Mouse (Mus musculus) T-helper 17 cell (primary cell): ENCODE results near the gene Apba3.

Experiments used
- in situ Hi-C, 2 experiments: fragments of 300-600 bp; cut with MboI, MseI; formaldehyde crosslinking; loops; 1 replicate in 1 of 2; 2 replicates in 1 of 2; pipeline ENCODE4 v1.15.1; 2025; ENCODE audit warnings: high pct_unique_total_duplicates in 2 of 2

The Apba3 gene

GRCm38 (mm10) chr10:81249442-81249841 is 17.3 kb upstream of the Apba3 start:
- in situ Hi-C loops: loop anchor here in 1 of 2 experiments (5.0 kb wide), 1 partner anchor 42 kb away; no protein-coding TSS in a partner anchor

GRCm38 (mm10) chr10:81252424-81253419 is 14.0 kb upstream of the Apba3 start, which contains the start of gene Matk:
Gene Matk, plus strand, starts transcription at chr10:81252935.
- in situ Hi-C loops: no loop called here

- in situ Hi-C loops: no loop called here
Observed at GRCm38 (mm10) chr10:81254886-81255285, 11.9 kb upstream of the Apba3 start.

GRCm38 (mm10) chr10:81257158-81258039 is 9.4 kb upstream of the Apba3 start:
- in situ Hi-C loops: no loop called here

- in situ Hi-C loops: no loop called here
Observed at GRCm38 (mm10) chr10:81259225-81259884, 7.4 kb upstream of the Apba3 start.

GRCm38 (mm10) chr10:81261025-81261424 is 5.7 kb upstream of the Apba3 start:
- in situ Hi-C loops: no loop called here

- in situ Hi-C loops: no loop called here
Observed at GRCm38 (mm10) chr10:81265540-81265939, 1.2 kb upstream of the Apba3 start.

GRCm38 (mm10) chr10:81268056-81268455 is 1.3 kb downstream of the Apba3 start:
- in situ Hi-C loops: no loop called here

GRCm38 (mm10) chr10:81268643-81269412 is 2.1 kb downstream of the Apba3 start:
- in situ Hi-C loops: no loop called here

GRCm38 (mm10) chr10:81272356-81272755 is 5.6 kb downstream of the Apba3 start:
- in situ Hi-C loops: no loop called here

GRCm38 (mm10) chr10:81273842-81274241 is 7.1 kb downstream of the Apba3 start:
- in situ Hi-C loops: no loop called here

GRCm38 (mm10) chr10:81277676-81278075 is 10.9 kb downstream of the Apba3 start:
- in situ Hi-C loops: no loop called here

GRCm38 (mm10) chr10:81279496-81279895 is 12.7 kb downstream of the Apba3 start:
- in situ Hi-C loops: no loop called here

GRCm38 (mm10) chr10:81284189-81284588 is 17.4 kb downstream of the Apba3 start:
- in situ Hi-C loops: loop anchor here (10.0 kb wide), 1 partner anchor 61 kb away; the partner anchor contains the start of gene Gipc3 (in 2 of the 2)

GRCm38 (mm10) chr10:81284719-81285118 is 18.0 kb downstream of the Apba3 start:
- in situ Hi-C loops: loop anchor here (5.0 to 10.0 kb wide), 2 partner anchors 38 to 60 kb away; partner anchors contain the start of genes Gipc3 (in 2 of the 2) and Cactin (in 1 of the 2)

- in situ Hi-C loops: loop anchor here (5.0 to 10.0 kb wide), 2 partner anchors 36 to 59 kb away; partner anchors contain the start of genes Gipc3 (in 2 of the 2) and Cactin (in 1 of the 2)
Observed at GRCm38 (mm10) chr10:81285694-81286450, 19.1 kb downstream of the Apba3 start.

GRCm38 (mm10) chr10:81286586-81286985 is 19.8 kb downstream of the Apba3 start:
- in situ Hi-C loops: loop anchor here (5.0 to 10.0 kb wide), 2 partner anchors 36 to 58 kb away; partner anchors contain the start of genes Gipc3 (in 2 of the 2) and Cactin (in 1 of the 2)

GRCm38 (mm10) chr10:81287513-81288157 is 20.9 kb downstream of the Apba3 start:
- in situ Hi-C loops: loop anchor here (5.0 to 10.0 kb wide), 2 partner anchors 35 to 57 kb away; partner anchors contain the start of genes Gipc3 (in 2 of the 2) and Cactin (in 1 of the 2)
